Mouse (Mus musculus) neural tube, embryonic 14.5 days (tissue): ENCODE data around the gene Gm9903. TPM values are rescaled to one million over a fixed set of nuclear protein-coding genes. Genes with fewer than 3 reads are reported as not detected.

Experiments
- ATAC-seq: fragments of 200-750 bp; cut with Nextera tagmentation; 2 replicates; pipeline ENCODE4 v1.8.0; 2017; ENCODE audit warnings: low read depth, mild to moderate bottlenecking, moderate TSS enrichment, moderate library complexity
- H3K27ac ChIP-seq: fragments of 300-500 bp; sonication (generic); 2 replicates; pipeline ENCODE4 v1.5.1; 2014; ENCODE audit warnings: low read depth, mild to moderate bottlenecking, control low read depth, low read length, moderate library complexity, mixed read lengths
- H3K27me3 ChIP-seq: fragments of 300-500 bp; sonication (generic); 2 replicates; pipeline ENCODE4 v1.6.1; 2014; ENCODE audit warnings: low read length; ENCODE audit not compliant: control insufficient read depth, insufficient read depth
- H3K36me3 ChIP-seq: fragments of 300-500 bp; sonication (generic); 2 replicates; pipeline ENCODE4 v1.6.1; 2014; ENCODE audit warnings: low read length, mixed read lengths; ENCODE audit not compliant: control insufficient read depth, insufficient read depth
- H3K4me1 ChIP-seq: fragments of 300-500 bp; sonication (generic); 2 replicates; pipeline ENCODE4 v1.6.1; 2014; ENCODE audit warnings: low read length; ENCODE audit not compliant: control insufficient read depth, insufficient read depth
- H3K4me2 ChIP-seq: fragments of 300-500 bp; sonication (generic); 2 replicates; pipeline ENCODE4 v1.6.1; 2014; ENCODE audit warnings: mild to moderate bottlenecking, low read depth, low read length, control low read depth
- H3K4me3 ChIP-seq: fragments of 300-500 bp; sonication (generic); 2 replicates; pipeline ENCODE4 v1.5.1; 2014; ENCODE audit warnings: low read depth, low read length, control low read depth, mixed read lengths
- H3K9ac ChIP-seq: fragments of 300-500 bp; sonication (generic); replicated peaks from 2 replicates; pipeline ENCODE4 v1.6.1; 2014; ENCODE audit warnings: low read depth, mild to moderate bottlenecking, control low read depth, low read length, mixed read lengths
- H3K9me3 ChIP-seq: fragments of 300-500 bp; sonication (generic); 2 replicates; pipeline ENCODE4 v1.6.1; 2016; ENCODE audit warnings: low read length; ENCODE audit not compliant: control insufficient read depth
- WGBS: fragments of 180-500 bp; shearing (Covaris S2); extraction: QIAGEN DNeasy Blood & Tissue Kit; methylation state at CpG from one replicate; pipeline ENCODE4 v1.1.7; 2014; 5-methylcytosine and 5-hydroxymethylcytosine counted together
- polyA plus RNA-seq: library from polyadenylated mRNA; unstranded; fragments of >200 nt; fragmentation: Nextera tagmentation; extraction: Ambion mirVana; gene quantifications from 2 replicates; pipeline ENCODE4 v1.2.1, GENCODE M21; 2014

Gm9903 gene
- polyA plus RNA-seq, 1 experiment from 2014 or later = 0.60 TPM

GRCm38 (mm10) chr5:33652783-33653173, 23.1 kb downstream of the Gm9903 start:
- peak overlapping the region; percentile 94; the same call in 1 of the 2 replicates for H3K27ac ChIP-seq
- H3K9me3 ChIP-seq = no peaks in the 10 kb centered on the region
- peaks cover 18% of the 10 kb centered on the region; the same call in 1 of the 2 replicates for H3K36me3 ChIP-seq
- H3K4me3 ChIP-seq = peak overlapping the region; percentile 72
- WGBS = 2% methylated on average over 9 of the region's 9 CpGs
- H3K27me3 ChIP-seq = no peaks in the 10 kb centered on the region
- no peak; the same call in 1 of the 2 replicates for ATAC-seq
- H3K9ac ChIP-seq = 0 out of 2 replicates have a peak overlapping the region, but pooled peaks have one; percentile 3
- peak overlapping the region; percentile 46 for H3K4me2 ChIP-seq
- peaks cover 24% of the 10 kb centered on the region for H3K4me1 ChIP-seq

GRCm38 (mm10) chr5:33654424-33654823, 24.7 kb downstream of the Gm9903 start:
- no peak overlapping the region for H3K4me2 ChIP-seq
- H3K4me1 ChIP-seq = peaks cover 29% of the 10 kb centered on the region
- no peak for ATAC-seq
- no peak overlapping the region for H3K27ac ChIP-seq
- 93% methylated on average over 13 of the region's 13 CpGs for WGBS
- H3K36me3 ChIP-seq = 0 out of 2 replicates have a peak, but pooled peaks cover 11% of the 10 kb centered on the region
- H3K4me3 ChIP-seq = no peak overlapping the region
- no peaks in the 10 kb centered on the region for H3K9me3 ChIP-seq
- no peak overlapping the region for H3K9ac ChIP-seq
- H3K27me3 ChIP-seq = no peaks in the 10 kb centered on the region

- no peak overlapping the region for H3K27ac ChIP-seq
- no peak overlapping the region for H3K9ac ChIP-seq
Measured at GRCm38 (mm10) chr5:33655251-33655840, 25.6 kb downstream of the Gm9903 start.

GRCm38 (mm10) chr5:33656739-33657138, 27.0 kb downstream of the Gm9903 start:
- Histone ChIP-seq H3K9me3 (no peaks in the 10 kb centered on the region), H3K4me1 (peaks cover 15% of the 10 kb centered on the region), H3K36me3 (0 out of 2 replicates have a peak, but pooled peaks cover 9% of the 10 kb centered on the region), H3K27me3 (no peaks in the 10 kb centered on the region), H3K4me2 (peak overlapping the region; percentile 91), H3K4me3 (peak overlapping the region; percentile 66), H3K27ac (no peak overlapping the region), H3K9ac (peak overlapping the region; percentile 71)
- ATAC-seq = no peak
- 33% methylated on average over 1 of the region's 1 CpGs for WGBS

More at GRCm38 (mm10) chr5:33655251-33655840, 25.6 kb downstream of the Gm9903 start:
- ATAC-seq = no peak
- Histone ChIP-seq H3K4me2 (no peak overlapping the region), H3K4me1 (peaks cover 26% of the 10 kb centered on the region), H3K9me3 (no peaks in the 10 kb centered on the region), H3K4me3 (no peak overlapping the region), H3K36me3 (0 out of 2 replicates have a peak, but pooled peaks cover 9% of the 10 kb centered on the region), H3K27me3 (no peaks in the 10 kb centered on the region)
- 92% methylated on average over 10 of the region's 10 CpGs for WGBS

GRCm38 (mm10) chr5:33657251-33657786, 27.6 kb downstream of the Gm9903 start:
- H3K27me3 ChIP-seq = no peaks in the 10 kb centered on the region
- peak overlapping the region; percentile 91 for H3K4me2 ChIP-seq
- under 1% methylated on average over 32 of the region's 32 CpGs for WGBS
- no peaks in the 10 kb centered on the region for H3K9me3 ChIP-seq
- H3K4me3 ChIP-seq = peak overlapping the region; percentile 66
- H3K36me3 ChIP-seq = 0 out of 2 replicates have a peak, but pooled peaks cover 9% of the 10 kb centered on the region
- peak; percentile 36 for ATAC-seq
- H3K9ac ChIP-seq = peak overlapping the region; percentile 71
- H3K4me1 ChIP-seq = peaks cover 15% of the 10 kb centered on the region
- H3K27ac ChIP-seq = peak overlapping the region; percentile 98

- under 1% methylated on average over 59 of the region's 60 CpGs for WGBS
- Histone ChIP-seq H3K4me2 (peak within 1 kb of the TSS; percentile 91), H3K27ac (peak within 1 kb of the TSS; percentile 98), H3K4me3 (peak within 1 kb of the TSS; percentile 66), H3K36me3 (0 out of 2 replicates have a peak, but pooled peaks cover 9% of the 10 kb centered on the region), H3K27me3 (no peaks in the 10 kb centered on the region), H3K9me3 (no peaks in the 10 kb centered on the region), H3K4me1 (peaks cover 15% of the 10 kb centered on the region), H3K9ac (peak within 1 kb of the TSS; percentile 71)
- ATAC-seq = peak; percentile 96
Measured at GRCm38 (mm10) chr5:33657787-33658663, 28.3 kb downstream of the Gm9903 start, which contains the start of the genes Tacc3 and Tmem129. TSS of gene Tacc3 (plus strand) at chr5:33658128. TSS of gene Tmem129 (minus strand) at chr5:33658416.

GRCm38 (mm10) chr5:33658664-33659050, 28.9 kb downstream of the Gm9903 start:
- Histone ChIP-seq H3K9ac (peak overlapping the region; percentile 66), H3K4me2 (peak overlapping the region; percentile 91), H3K9me3 (no peaks in the 10 kb centered on the region), H3K27ac (no peak overlapping the region), H3K4me3 (peak overlapping the region; percentile 66), H3K4me1 (peaks cover 15% of the 10 kb centered on the region), H3K36me3 (0 out of 2 replicates have a peak, but pooled peaks cover 8% of the 10 kb centered on the region), H3K27me3 (no peaks in the 10 kb centered on the region)
- peak; percentile 1; the same call in 1 of the 2 replicates for ATAC-seq
- 0% methylated on average over 26 of the region's 26 CpGs for WGBS

- no peak overlapping the region for H3K4me2 ChIP-seq
- no peaks in the 10 kb centered on the region for H3K4me1 ChIP-seq
- H3K36me3 ChIP-seq = no peaks in the 10 kb centered on the region
- H3K9ac ChIP-seq = no peak overlapping the region
- no peak for ATAC-seq
- H3K4me3 ChIP-seq = no peak overlapping the region
- H3K9me3 ChIP-seq = no peaks in the 10 kb centered on the region
- H3K27ac ChIP-seq = no peak overlapping the region
- no peaks in the 10 kb centered on the region for H3K27me3 ChIP-seq
Measured at GRCm38 (mm10) chr5:33668223-33668622, 38.5 kb downstream of the Gm9903 start.
